Mouse (Mus musculus): ENCODE measurements around the gene Ccsap. TPM values are rescaled to one million over a fixed set of nuclear protein-coding genes. Genes with fewer than 3 reads are reported as not detected.
A peak's percentile ranks its signal among the peaks of the same experiment; 100 is the strongest.

Gene Ccsap
- polyA plus RNA-seq, 1 experiment: 0.30 TPM

DNA sequence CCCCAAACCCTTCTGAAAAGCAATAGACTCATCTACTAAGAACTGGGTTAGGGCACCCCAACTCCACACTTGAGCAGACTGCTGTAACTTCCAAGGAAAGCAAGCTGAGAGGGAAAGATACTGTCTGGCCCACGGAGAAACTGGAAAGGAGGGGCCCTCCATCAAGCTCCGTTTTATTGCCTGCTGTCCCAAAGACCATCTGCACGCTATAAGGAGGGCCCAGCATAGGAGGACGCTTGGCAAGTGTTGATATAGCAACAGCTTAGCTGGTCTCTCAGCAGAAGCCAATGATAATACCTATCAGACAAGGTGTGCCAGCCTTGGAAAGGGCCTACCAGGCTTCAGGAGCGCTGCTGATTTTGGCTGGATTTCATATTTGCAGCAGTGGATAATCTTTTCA lies 8.4 kb downstream of the Ccsap start:
- no peak for TF ChIP-seq POLR2A (IDR thresholded peaks at IDR 0.05; ENCODE audit: low read depth, low read length)
- no peak for TF ChIP-seq CTCF (conservative IDR thresholded peaks at IDR 0.05; ENCODE audit: insufficient read depth, insufficient read length, low read depth, low read length)
- Histone ChIP-seq H3K4me3 (ENCODE audit: insufficient read depth, low read depth, low read length) (no peak overlapping the region), H3K27me3 (replicated peaks; ENCODE audit: control insufficient read depth, insufficient read depth, low read length) (no peaks in the 10 kb centered on the region), H3K27ac (ENCODE audit: insufficient read depth, low read depth, low read length) (no peak overlapping the region), H3K36me3 (ENCODE audit: control insufficient read depth, insufficient read depth, low read length) (no peaks in the 10 kb centered on the region), H3K4me1 (ENCODE audit: control insufficient read depth, insufficient read depth, low read length) (no peaks in the 10 kb centered on the region)
- 42% methylated on average over 5 of the region's 5 CpGs for WGBS
- DNase-seq: no peak

- Histone ChIP-seq H3K4me3 (ENCODE audit: insufficient read depth, low read depth, low read length) (no peak overlapping the region), H3K27me3 (replicated peaks; ENCODE audit: control insufficient read depth, insufficient read depth, low read length) (no peaks in the 10 kb centered on the region), H3K36me3 (ENCODE audit: control insufficient read depth, insufficient read depth, low read length) (no peaks in the 10 kb centered on the region), H3K27ac (ENCODE audit: insufficient read depth, low read depth, low read length) (no peak overlapping the region), H3K4me1 (ENCODE audit: control insufficient read depth, insufficient read depth, low read length) (no peaks in the 10 kb centered on the region)
- WGBS: 89% methylated on average over 4 of the region's 4 CpGs
- TF ChIP-seq POLR2A (IDR thresholded peaks at IDR 0.05; ENCODE audit: low read depth, low read length): no peak
- TF ChIP-seq CTCF (conservative IDR thresholded peaks at IDR 0.05; ENCODE audit: insufficient read depth, insufficient read length, low read depth, low read length): no peak
- no peak for DNase-seq
Measured at GRCm38 (mm10) chr8:123849352-123849751, 10.7 kb downstream of the Ccsap start.

GRCm38 (mm10) chr8:123847546-123847945 lies 12.5 kb downstream of the Ccsap start:
- H3K27me3 ChIP-seq (replicated peaks; ENCODE audit: control insufficient read depth, insufficient read depth, low read length): no peaks in the 10 kb centered on the region
- no peak for TF ChIP-seq CTCF (conservative IDR thresholded peaks at IDR 0.05; ENCODE audit: insufficient read depth, insufficient read length, low read depth, low read length)
- no peak for TF ChIP-seq POLR2A (IDR thresholded peaks at IDR 0.05; ENCODE audit: low read depth, low read length)
- WGBS: 52% methylated on average over 3 of the region's 3 CpGs
- peak; percentile 23 for DNase-seq
- no peaks in the 10 kb centered on the region for H3K4me1 ChIP-seq (ENCODE audit: control insufficient read depth, insufficient read depth, low read length)
- H3K4me3 ChIP-seq (ENCODE audit: insufficient read depth, low read depth, low read length): no peak overlapping the region
- no peak overlapping the region for H3K27ac ChIP-seq (ENCODE audit: insufficient read depth, low read depth, low read length)
- H3K36me3 ChIP-seq (ENCODE audit: control insufficient read depth, insufficient read depth, low read length): no peaks in the 10 kb centered on the region

DNA sequence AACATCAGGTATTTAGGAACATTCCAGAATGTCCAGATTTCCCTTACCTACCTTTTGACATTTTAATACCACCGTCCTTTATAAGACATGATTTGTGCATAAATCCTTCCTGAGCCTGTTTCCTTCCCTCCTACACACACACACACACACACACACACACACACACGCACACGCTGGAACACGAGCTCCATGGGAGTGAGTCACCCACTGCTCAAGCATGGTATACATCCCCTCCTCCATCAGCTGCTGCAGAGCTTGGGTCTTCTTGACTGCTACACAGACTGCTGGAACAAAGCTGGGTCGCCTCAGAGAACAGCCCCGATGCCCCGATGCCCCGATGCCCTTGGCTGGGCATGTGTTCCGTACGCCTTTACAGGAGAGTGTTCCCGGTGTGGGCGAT lies 13.5 kb downstream of the Ccsap start:
- no peak overlapping the region for H3K27ac ChIP-seq (ENCODE audit: insufficient read depth, low read depth, low read length)
- H3K27me3 ChIP-seq (replicated peaks; ENCODE audit: control insufficient read depth, insufficient read depth, low read length): no peaks in the 10 kb centered on the region
- no peak for DNase-seq
- no peak overlapping the region for H3K4me3 ChIP-seq (ENCODE audit: insufficient read depth, low read depth, low read length)
- no peaks in the 10 kb centered on the region for H3K4me1 ChIP-seq (ENCODE audit: control insufficient read depth, insufficient read depth, low read length)
- no peak for TF ChIP-seq POLR2A (IDR thresholded peaks at IDR 0.05; ENCODE audit: low read depth, low read length)
- no peak for TF ChIP-seq CTCF (conservative IDR thresholded peaks at IDR 0.05; ENCODE audit: insufficient read depth, insufficient read length, low read depth, low read length)
- 71% methylated on average over 12 of the region's 12 CpGs for WGBS
- no peaks in the 10 kb centered on the region for H3K36me3 ChIP-seq (ENCODE audit: control insufficient read depth, insufficient read depth, low read length)

- no peaks in the 10 kb centered on the region for H3K4me1 ChIP-seq (ENCODE audit: control insufficient read depth, insufficient read depth, low read length)
- TF ChIP-seq POLR2A (IDR thresholded peaks at IDR 0.05; ENCODE audit: low read depth, low read length) (no peak), CTCF (conservative IDR thresholded peaks at IDR 0.05; ENCODE audit: insufficient read depth, insufficient read length, low read depth, low read length) (no peak)
- no peak overlapping the region for H3K4me3 ChIP-seq (ENCODE audit: insufficient read depth, low read depth, low read length)
- no peaks in the 10 kb centered on the region for H3K27me3 ChIP-seq (replicated peaks; ENCODE audit: control insufficient read depth, insufficient read depth, low read length)
- WGBS: 92% methylated on average over 10 of the region's 10 CpGs
- H3K36me3 ChIP-seq (ENCODE audit: control insufficient read depth, insufficient read depth, low read length): no peaks in the 10 kb centered on the region
- DNase-seq: no peak
- no peak overlapping the region for H3K27ac ChIP-seq (ENCODE audit: insufficient read depth, low read depth, low read length)
Measured at GRCm38 (mm10) chr8:123845991-123846390, 14.0 kb downstream of the Ccsap start.

GRCm38 (mm10) chr8:123845114-123845513 lies 14.9 kb downstream of the Ccsap start:
- no peaks in the 10 kb centered on the region for H3K27me3 ChIP-seq (replicated peaks; ENCODE audit: control insufficient read depth, insufficient read depth, low read length)
- no peak overlapping the region for H3K4me3 ChIP-seq (ENCODE audit: insufficient read depth, low read depth, low read length)
- WGBS: 75% methylated on average over 13 of the region's 13 CpGs

GRCm38 (mm10) chr8:123844341-123844740 lies 15.7 kb downstream of the Ccsap start:
- TF ChIP-seq POLR2A (IDR thresholded peaks at IDR 0.05; ENCODE audit: low read depth, low read length): no peak
- Histone ChIP-seq H3K4me3 (ENCODE audit: insufficient read depth, low read depth, low read length) (no peak overlapping the region), H3K4me1 (ENCODE audit: control insufficient read depth, insufficient read depth, low read length) (no peaks in the 10 kb centered on the region), H3K36me3 (ENCODE audit: control insufficient read depth, insufficient read depth, low read length) (no peaks in the 10 kb centered on the region), H3K27me3 (replicated peaks; ENCODE audit: control insufficient read depth, insufficient read depth, low read length) (no peaks in the 10 kb centered on the region), H3K27ac (ENCODE audit: insufficient read depth, low read depth, low read length) (no peak overlapping the region)
- WGBS: 78% methylated on average over 7 of the region's 7 CpGs
- no peak for DNase-seq

More at GRCm38 (mm10) chr8:123845114-123845513, 14.9 kb downstream of the Ccsap start:
- H3K4me1 ChIP-seq (ENCODE audit: control insufficient read depth, insufficient read depth, low read length): no peaks in the 10 kb centered on the region
- no peaks in the 10 kb centered on the region for H3K36me3 ChIP-seq (ENCODE audit: control insufficient read depth, insufficient read depth, low read length)
- no peak overlapping the region for H3K27ac ChIP-seq (ENCODE audit: insufficient read depth, low read depth, low read length)
- DNase-seq: no peak
- TF ChIP-seq POLR2A (IDR thresholded peaks at IDR 0.05; ENCODE audit: low read depth, low read length) (no peak), CTCF (conservative IDR thresholded peaks at IDR 0.05; ENCODE audit: insufficient read depth, insufficient read length, low read depth, low read length) (no peak)

GRCm38 (mm10) chr8:123842086-123842485 lies 17.9 kb downstream of the Ccsap start:
- WGBS: 86% methylated on average over 12 of the region's 12 CpGs
- DNase-seq: no peak
- Histone ChIP-seq H3K4me1 (ENCODE audit: control insufficient read depth, insufficient read depth, low read length) (no peaks in the 10 kb centered on the region), H3K27ac (ENCODE audit: insufficient read depth, low read depth, low read length) (no peak overlapping the region), H3K4me3 (ENCODE audit: insufficient read depth, low read depth, low read length) (no peak overlapping the region), H3K27me3 (replicated peaks; ENCODE audit: control insufficient read depth, insufficient read depth, low read length) (no peaks in the 10 kb centered on the region), H3K36me3 (ENCODE audit: control insufficient read depth, insufficient read depth, low read length) (no peaks in the 10 kb centered on the region)
- TF ChIP-seq POLR2A (IDR thresholded peaks at IDR 0.05; ENCODE audit: low read depth, low read length) (no peak), CTCF (conservative IDR thresholded peaks at IDR 0.05; ENCODE audit: insufficient read depth, insufficient read length, low read depth, low read length) (no peak)
